Mouse (Mus musculus) gastrocnemius, postnatal 14 days (tissue): ENCODE data around the gene AU021092. TPM values are rescaled to one million over a fixed set of nuclear protein-coding genes. Genes with fewer than 3 reads are reported as not detected.
"Not testable (repeated sequence)": the region's sequence is repeated elsewhere in the genome, so short reads cannot be mapped to it uniquely, and the experiment has no call there.

Experiments used
- DNase-seq: peaks from one replicate; pipeline ENCODE4 v3.0.0; 2021; ENCODE audit warnings: mixed read lengths
- intact Hi-C: fragments of 180-260 bp; cut with DNase I; formaldehyde crosslinking; loops from one replicate; pipeline ENCODE4 v1.15.1; 2025; ENCODE audit warnings: low total_unique reads
- long read RNA-seq, 2 experiments: library from polyadenylated mRNA; stranded (forward); transcript quantifications; one replicate each; pipeline ENCODE4 v2.0.0; 2021
- total RNA-seq, 2 experiments: library from RNA; stranded (reverse); gene quantifications; 2 replicates each; pipeline ENCODE4 v1.2.3; 2021

AU021092 gene
- 1 to 10 TPM; 6.8 to 8.6 TPM for total RNA-seq
- long read RNA-seq, experiment 1, partial matches to known transcripts = 0 of 2 reads
- long read RNA-seq, experiment 1, other reads (novel, unspliced or antisense) = 0 of 2 reads
- long read RNA-seq, experiment 2, partial matches to known transcripts = 0 of 4 reads
- long read RNA-seq, experiment 2, other reads (novel, unspliced or antisense) = 0 of 4 reads

DNA sequence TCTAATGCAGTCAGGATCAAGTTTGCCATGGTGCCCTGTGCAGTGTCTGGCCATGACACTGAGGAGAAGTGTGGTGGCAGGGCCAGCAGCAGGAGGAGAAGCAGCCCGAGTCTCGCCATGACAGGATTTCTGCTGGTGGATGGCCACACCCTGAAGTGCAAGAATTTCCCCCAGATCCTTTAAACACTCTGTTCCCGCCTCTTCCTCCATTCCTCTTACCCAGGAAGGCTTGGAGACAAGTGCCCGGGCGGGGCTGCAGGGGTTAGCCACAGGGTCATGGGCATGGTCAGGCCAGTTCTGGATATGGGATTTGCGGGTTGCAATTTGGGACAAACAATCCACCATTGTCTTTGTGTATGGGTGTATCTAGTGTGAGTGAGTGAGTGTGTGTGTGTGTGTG is at the start of gene AU021092:
Gene AU021092 (minus strand): TSS at position 160 of the 400 bp plus-strand sequence.
- intact Hi-C loops = no loop called here
- DNase-seq = no peak

DNA sequence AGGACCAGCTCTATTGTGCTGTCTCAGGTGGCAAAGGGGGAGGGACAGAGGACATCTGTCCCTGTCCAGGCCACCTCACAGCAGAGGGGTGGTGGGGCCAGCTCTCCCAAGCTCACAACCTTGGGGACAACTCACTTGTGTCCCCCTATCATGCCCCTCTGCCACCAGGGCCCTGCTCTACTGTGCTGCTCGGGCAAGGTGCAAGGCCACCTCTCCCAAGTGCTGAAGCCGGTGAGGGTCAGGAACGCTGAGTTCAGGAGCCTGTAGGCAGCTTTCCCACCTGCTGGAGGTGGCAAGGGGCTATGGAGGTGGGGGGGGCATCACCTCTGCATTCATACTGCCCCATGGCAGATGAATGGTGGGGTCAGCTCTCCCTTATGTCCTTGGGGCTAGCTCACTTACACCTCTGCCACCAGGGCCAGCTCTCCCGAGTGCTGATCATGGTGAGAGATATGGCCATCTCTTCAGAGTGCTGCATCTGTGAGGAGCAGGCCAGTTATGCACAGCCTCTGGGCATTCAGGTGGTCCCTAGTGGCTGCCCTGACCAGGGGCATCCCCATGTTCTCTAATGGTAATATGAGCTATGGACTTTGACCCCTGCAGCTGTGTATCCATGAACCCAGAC is 49.4 kb upstream of the AU021092 start:
- no peak for DNase-seq
- intact Hi-C loops = no loop called here

DNA sequence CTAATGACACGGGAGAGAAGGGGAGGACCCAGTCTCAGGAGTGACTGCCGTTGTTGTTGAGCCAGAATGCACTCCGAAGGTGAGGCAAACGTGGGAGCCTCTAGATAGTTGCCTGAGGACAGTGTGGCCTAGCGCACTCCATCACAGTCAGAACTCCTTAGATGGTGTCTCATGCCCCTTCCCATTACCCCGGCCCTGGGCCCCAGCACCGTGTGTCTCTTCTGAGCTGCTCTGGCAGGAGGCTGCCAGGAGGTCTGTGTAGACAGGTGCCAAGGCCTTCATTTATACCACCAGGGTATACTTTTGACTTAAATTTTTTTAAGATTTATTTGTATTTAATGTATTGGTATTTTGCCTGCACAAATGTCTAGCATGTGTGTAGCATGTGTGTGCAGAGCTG is 41.8 kb upstream of the AU021092 start:
- intact Hi-C loops = no loop called here
- DNase-seq = no peak

DNA sequence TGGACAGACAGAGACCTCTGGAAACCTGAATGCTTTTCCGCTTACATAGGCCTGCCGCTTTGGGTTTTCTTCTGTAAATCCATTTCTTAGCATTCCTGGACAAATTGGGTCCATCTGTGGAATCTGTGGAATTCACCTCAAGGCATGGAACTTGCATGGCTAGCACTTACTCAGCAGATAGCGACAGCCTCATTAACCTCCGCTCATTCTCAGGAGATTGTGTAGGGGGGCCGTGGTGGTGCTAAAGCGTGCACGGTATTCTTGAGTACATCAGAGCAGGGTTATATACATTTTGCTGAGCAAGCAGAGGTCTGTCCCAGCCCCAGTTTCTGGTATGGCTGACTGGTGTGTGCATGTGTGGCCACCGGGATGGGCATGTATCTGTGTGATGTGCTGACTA is 41.1 kb upstream of the AU021092 start:
- no peak for DNase-seq
- intact Hi-C loops = no loop called here

DNA sequence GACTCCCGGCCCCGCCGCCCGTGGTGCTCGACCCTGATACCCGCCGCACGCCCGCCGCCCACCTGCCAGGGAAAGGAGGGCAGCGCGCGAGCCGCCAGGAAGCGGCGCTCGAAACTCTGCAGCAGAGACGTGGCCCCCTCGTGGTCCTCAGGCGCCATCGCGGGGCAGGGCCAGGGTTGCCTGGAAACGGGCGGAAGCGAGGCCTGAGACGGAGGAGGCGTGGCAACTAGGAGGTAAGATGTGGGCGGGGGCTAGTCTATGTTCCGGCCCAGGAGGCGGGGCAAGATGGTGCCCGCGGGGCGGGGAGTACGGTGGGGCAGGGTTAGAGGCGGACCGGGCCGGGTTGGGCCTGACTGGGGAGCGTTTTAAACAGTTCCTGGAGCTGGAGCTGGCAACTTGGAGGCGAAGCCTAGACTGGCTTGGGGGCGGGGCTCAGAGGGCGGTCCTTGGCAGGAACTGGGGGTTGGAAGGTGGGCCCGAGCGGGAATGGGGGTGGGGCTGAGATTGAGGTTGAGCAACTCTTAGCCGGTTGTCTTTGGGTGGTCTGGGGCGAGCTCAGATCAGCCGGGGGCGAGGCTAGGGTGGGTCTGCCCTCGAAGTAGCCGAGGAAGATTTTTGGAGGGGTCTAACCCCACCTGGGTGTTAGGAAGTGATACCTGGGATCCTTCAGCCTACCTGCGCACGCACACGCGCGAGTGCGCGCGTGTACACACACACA is 33.8 kb upstream of the AU021092 start, which contains the start of gene Eef2kmt:
Gene Eef2kmt (minus strand): TSS at position 205 of the 718 bp plus-strand sequence.
- intact Hi-C loops = no loop called here

DNA sequence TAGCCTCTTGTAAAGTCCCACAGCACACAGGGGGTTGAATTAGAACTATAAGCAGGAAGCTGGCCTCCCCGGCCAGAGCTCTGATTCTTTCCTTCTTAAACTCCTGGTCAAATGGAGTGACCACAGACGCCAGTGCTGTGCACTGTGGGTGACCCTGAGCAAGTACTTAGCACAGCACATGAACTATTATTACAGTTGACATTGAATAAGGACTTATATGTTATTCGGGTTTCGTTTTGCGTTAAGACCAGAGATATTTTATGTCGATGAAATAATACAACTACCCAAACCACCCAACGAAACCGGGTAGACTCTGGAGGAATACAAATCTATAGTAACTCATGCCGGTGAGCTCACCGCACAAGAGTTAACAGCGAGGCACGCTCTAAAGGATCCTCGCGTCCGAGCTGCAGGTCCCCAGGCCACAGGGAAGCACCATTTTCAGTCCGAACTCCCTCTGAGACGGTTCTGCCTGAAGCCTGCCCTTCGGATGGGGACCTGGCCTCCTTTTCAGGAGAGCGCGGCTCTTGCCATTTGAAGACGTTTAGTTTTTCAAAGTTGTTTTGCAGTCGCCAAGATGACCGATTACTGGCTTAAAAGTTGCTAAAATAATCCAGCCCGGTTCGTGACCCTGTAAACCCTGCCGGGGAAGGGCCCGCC is 33.1 kb upstream of the AU021092 start:
- intact Hi-C loops = no loop called here
- DNase-seq = no peak

More for the DNA sequence above, 33.8 kb upstream of the AU021092 start, which contains the start of gene Eef2kmt:
- peak; percentile 99 for DNase-seq

DNA sequence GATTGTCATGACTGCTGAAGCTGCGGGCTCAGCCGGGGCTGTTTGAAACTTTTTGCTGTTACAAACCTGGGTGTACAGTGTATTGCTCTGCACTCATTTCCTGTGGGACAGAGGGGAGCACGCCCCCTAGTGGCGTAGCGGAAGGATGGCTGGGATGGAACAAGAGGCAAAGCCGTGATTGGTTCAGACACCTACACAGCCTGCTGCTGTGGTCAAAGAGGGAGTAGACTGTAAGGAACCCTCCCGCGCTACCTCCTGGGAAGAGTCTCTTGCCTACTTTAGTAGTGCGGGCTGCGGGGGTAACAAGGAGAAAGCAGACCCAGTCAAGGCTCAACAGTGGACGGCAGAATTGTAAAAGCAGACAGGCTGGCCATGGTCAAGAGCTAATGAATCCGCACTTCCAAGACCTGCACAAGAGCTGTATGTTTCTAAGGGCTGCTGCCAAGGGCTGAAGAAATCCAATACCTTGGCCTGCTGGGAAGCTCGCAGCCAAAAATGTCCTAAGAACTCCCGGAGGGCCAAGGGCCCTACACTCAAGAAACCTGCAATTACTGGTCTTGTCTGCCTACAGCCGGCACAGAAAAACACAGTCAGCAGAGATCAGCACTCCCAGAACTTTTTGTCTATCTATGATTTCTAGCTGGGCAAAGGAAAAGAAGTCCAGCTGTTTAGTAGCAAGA is 32.4 kb upstream of the AU021092 start:
- intact Hi-C loops = no loop called here

DNA sequence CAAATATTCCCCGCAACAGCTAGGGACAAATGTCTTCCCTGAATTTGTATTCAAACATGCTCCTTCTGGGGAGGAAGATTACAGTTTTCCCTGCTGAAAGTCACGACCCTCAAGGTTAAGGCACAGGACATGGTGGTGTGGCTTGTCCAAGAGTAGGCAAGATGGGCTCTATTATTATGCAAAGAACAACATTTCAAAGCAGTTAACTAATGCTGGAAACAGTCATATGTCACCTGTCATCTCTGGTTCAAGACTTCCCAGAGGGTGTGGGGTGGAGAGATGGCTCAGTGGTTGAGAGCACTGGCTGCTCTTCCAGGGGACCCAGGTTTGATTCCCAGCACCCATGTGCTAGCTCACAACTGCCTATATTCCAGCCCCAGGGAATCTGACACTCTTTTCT is 30.2 kb upstream of the AU021092 start:
- no peak for DNase-seq
- intact Hi-C loops = no loop called here

More for the DNA sequence above, 32.4 kb upstream of the AU021092 start:
- peak; percentile 79 for DNase-seq

DNA sequence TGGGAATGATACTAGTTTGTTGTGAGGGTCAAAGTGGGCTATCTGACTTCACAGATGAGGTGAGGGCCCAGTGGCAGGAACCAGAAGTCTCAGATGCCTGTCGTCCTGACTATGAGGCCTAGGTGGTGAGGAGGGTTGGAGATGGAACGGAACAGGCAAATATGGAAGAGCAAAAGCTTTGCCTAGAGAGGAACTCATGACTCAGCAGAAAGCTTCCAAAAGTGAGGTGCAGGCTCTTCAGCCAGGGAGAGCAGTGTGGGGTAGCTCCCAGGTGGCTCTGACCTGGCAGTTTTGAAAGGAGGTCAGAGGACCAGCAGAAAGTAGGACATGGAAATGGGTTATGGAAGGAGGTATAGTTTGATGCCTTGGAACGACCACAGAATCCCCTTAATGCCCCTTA is 28.8 kb upstream of the AU021092 start:
- intact Hi-C loops = no loop called here

DNA sequence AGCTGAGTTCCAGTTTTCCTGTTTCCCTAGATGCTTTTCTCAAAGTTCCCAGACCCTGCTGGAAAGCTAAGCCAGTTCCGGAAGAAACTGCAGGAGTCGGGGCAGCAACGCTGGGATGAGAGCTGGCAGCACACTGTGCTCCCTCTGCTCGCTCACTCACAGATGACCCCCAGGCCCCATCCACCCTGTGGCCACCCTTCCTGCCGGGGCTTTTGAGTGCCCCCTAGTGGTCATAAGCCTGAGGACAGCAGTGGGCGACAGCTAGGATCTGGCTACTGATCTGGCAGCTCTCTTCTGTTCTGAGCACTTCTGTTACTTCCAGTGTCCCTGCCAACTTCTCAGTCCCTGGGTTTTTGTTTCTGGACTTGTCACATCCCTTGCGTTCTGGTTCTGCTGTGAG is 22.3 kb upstream of the AU021092 start:
- intact Hi-C loops = loop anchor here (2.0 kb wide), 1 partner anchor 42 kb away; no protein-coding TSS in a partner anchor

More for the DNA sequence above, 28.8 kb upstream of the AU021092 start:
- no peak for DNase-seq

DNA sequence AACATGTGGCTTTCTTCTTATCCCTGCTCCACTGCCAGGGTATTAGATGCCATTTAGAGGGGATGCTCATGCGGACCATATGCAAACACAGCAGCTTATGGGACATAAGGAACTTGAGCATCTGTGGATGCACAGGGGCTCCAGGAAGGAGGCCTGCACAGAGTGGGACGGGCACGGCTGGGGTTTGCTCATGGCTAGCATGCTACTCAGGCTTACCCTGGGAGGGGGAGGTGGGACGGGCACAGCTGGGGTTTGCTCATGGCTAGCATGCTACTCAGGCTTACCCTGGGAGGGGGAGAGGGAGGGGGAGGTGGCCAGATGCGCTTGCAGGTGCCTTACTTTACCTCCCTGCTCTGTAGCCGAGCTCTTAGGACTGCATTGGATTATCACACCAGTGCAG is 20.8 kb upstream of the AU021092 start:
- intact Hi-C loops = no loop called here
- DNase-seq = no peak

More for the DNA sequence above, 22.3 kb upstream of the AU021092 start:
- DNase-seq = peak; percentile 72

DNA sequence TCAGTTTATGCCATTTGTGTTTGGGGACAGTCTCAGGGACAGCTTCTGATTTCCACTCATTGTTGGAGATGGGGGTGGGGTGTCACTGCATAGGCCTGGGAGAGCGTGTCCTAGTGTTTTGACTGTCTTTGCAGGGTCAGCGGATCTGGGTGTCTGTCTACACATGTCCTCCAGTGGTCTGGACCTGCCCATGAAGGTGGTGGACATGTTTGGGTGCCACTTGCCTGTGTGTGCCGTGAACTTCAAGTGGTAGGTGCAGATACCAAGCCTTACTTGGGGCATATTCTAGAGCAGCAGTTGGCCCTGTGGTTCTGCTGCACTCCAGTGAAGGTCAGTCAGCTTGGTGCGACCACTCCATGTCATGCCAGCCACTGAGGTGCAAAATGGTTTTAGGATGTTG is 20.3 kb upstream of the AU021092 start:
- intact Hi-C loops = no loop called here

DNA sequence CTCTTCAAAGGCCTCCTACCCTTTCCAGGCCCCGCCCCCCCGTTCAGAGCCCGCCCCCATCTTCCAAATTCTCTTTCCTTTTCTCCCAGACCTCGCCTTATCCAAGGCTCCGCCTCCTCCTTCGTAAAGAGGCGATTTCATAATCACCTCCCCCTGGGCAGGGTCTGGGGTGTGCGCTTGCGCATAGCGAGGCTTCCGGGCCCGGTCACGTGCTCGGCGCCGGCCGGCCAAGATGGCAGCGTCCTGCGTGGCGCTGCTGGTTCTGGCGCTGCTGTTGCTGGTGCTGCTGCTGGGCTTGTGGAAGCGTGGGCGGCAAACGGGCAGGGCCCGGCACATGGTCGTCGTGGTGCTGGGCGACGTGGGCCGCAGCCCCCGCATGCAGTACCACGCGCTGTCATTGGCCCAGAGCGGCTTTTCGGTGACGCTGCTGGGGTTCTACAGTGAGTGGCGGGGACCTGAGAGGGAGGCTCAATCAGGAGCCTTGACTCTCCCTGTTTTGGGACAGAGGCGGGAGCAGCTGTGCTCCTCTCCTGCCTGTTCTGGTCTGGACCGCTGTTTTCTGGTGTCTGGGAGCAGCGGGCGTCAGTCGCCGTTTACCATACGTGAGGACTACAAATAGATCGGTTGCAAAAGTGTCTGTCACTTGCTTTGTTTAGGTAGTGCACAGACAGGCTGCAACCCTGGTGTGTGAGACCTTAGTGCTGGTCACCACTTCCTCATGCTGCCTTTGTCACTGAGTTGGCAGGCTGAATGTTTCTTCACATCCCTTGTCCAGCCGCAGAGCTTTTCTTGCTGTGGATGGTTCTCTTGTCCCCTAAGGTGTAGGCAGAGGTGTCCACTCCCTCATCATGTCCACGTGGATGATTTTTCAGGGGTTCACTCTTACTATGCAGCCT is 11.6 kb upstream of the AU021092 start, which contains the start of gene Alg1:
Gene Alg1 (plus strand): TSS at position 204 of the 896 bp plus-strand sequence.
- DNase-seq = peak; percentile 96
- intact Hi-C loops = no loop called here

More for the DNA sequence above, 20.3 kb upstream of the AU021092 start:
- DNase-seq = no peak

DNA sequence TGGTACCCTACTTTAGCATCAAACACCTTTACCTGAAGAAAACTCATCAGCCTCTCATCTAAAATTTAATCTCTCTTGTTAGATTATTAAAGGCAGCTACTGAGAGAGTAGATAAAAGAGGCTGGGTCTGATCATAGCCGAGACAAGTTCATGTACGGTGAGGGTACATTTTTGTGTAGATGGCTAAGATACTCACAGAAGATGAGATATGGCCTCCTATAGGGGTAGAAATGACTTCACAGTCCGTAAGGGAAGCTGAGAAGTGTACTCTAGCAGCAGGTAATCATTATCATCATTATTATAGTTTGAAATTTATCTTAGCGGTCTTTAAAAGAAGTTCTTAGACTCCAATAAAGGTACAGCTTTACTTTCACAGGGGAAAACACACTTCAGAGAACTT is 10.9 kb upstream of the AU021092 start:
- no peak for DNase-seq
- intact Hi-C loops = no loop called here

DNA sequence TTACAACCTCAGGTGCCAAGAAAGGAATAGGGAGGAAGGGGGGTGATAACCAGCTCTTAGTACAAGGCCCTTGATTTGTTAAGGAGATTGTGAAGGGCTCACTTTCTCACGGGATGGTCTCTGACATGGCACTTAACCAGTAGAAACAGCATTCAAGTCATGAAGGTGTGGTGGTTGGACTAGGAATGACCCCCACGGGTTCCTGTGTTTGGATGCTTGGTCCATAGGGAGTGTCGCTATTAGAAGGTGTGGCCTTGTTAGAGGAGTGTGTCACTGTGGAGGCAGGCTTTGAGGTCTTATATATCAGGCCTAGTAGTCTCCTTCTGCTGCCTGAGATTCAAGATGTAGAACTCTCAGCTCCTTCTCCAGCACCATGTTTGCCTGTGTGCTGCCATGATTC is 6.0 kb upstream of the AU021092 start:
- DNase-seq, intact Hi-C loops: not testable (repeated sequence)

DNA sequence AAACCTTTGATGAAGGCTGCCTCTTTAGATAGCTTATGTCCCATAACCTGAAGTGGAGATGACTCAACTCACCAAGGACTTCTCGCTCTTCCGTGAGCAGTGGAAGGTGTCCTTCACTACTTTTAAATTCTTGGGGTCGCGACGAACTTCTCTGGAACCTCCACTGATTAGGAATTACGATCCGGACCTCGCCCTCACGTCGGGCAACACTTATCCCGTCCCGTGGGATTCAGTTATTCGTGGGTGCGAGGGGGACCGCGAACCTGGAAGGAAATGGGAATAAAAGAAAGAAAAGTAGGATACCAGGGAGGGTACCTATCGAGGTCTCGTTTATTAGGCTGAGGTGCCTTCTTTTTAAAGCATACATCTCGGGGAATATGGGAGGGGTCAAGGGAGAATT is 5.4 kb upstream of the AU021092 start:
- intact Hi-C loops, DNase-seq: not testable (repeated sequence)

DNA sequence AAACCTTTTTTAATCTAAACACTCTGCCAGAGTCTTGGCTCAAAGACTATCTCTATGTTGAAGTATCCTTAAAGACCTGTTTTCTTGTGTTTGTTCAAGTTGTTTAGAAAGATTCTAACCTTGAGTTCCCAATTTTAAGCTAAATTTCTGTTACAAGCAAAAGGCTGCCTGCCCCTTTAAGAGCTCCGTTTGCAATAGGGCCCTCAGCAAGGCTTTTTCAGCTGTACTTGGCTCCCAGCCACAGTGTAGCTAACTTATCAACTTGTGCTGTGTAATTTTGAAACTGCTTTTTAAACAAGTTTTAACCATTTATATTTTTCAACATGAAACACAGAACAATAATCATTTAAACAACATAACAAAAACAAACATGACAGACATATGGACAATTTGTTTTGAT is 4.4 kb upstream of the AU021092 start:
- not testable (repeated sequence) for DNase-seq

DNA sequence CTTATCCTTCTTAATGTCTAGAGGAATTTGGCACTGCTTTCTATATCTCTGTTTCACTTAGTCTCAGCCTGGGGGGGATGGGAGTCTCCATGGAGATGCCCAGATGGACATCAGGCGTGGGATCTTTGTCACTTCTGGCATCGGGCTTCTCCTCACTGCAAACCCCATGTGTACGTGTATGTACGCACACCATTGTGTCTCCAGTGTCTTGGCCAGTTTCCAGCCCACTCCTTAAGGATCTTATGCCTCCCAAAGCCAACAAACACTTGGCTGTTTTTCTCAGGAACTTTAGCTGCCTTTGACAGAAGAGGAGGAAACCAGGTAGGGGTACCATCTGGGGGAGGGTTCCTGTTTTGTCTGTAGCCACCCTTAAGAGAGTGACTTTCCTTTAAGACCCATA is 696 bp downstream of the AU021092 start:
- DNase-seq = no peak
- intact Hi-C loops = no loop called here

More for the DNA sequence above, 4.4 kb upstream of the AU021092 start:
- intact Hi-C loops = not testable (repeated sequence)
